Mouse (Mus musculus) layer of hippocampus, adult 11-12 months (tissue): Measurements from ENCODE around the gene Rcan3.

Source experiments
- DNase-seq: peaks from one replicate; pipeline ENCODE4 v3.0.0; 2022; ENCODE audit warnings: low spot score

The Rcan3 gene

DNA sequence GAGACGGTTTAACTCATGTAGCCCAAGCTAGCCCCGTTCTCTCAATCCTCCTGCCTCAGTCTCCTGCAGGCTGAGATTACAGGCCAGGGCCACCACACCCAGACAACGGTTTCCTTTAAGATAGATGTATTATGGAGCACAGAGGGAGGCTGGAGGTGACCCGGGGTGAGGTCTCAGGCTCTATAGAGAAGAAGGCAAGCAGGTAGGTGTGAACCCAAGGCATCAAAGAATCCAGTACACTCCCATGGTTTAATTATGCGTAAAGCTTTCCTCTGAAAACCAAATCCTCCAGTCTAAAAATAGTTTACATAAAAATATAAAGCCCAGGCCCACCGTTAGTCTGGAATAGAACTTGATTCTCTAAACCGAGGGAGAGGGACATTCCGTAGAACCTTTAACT, 20.2 kb downstream of the Rcan3 start:
- no peak for DNase-seq

DNA sequence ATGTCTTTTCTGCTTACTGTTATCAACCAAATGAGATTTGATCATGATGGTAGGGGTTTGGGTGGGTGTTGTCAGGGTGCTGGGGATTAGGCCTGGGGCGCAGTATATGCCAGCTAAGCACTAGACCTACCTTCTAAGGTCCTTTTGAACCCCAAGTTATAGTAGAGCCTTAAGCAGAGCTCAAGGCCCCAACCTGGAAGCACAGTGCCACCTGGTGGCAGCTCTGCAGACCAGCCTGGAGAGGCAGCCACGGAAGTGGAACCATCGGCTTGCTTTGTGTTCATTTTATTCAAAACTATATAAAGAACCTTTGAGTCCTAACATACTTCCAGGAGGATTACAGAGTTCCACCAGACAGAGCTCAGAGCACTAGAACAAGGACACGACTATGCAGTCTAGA, 22.0 kb downstream of the Rcan3 start:
- DNase-seq: peak; percentile 36

DNA sequence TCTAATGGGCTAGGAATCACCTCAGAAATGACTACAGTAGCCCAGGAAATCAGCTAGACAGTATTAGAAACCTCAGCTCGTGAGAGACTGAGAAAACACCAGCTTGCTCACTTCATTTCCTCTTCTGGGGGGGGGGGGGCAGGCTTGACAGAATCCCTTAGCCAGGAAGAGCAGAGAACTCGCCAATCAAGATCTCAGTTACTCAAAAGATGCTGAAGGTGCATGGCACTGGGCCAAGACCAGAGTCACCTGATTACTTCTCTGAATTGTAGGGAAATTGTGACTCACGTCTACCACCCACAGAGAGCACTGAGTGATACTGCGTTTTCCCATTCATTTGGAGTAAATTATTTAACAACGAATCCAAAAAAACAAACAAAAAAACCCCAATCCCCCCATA, 27.5 kb downstream of the Rcan3 start:
- DNase-seq: peak; percentile 33

DNA sequence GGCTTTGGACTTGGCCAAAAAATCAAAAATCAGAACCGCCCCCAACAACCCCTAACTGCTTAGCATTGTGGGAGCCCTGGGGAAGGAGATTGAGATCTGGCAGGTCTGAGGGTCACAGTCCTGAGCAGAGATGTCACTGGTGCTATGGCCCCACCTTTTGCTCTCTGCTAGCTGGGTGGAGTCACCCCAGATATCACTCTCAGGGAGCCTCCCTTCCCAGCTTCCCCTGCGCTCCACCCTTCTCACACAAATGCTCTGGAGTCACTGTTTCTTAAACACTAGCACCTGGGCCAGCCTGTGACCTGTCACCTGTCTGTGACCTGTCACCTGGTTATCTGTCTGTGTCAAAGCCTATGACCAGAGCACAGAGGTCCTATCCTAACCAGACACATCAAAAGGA, 28.7 kb downstream of the Rcan3 start:
- DNase-seq: no peak

DNA sequence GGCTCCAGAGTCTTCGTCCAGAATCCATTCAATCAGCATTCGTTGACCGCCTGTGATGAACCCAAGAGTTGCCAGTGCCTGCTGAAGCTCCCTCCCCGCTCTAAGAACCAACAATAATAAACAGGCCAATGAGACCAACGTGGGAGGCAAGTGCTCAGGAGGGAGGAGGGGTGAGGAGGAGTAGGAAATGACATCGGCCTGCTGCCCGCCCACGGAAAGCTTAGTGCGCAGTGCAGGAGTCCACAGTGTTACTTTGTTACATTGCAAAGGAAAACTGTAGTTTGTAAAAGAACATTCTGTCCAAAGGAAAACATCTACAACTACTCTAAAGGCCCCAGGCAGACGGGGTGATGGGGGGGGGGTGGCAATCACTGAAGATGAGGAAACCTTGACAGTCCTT, 29.6 kb downstream of the Rcan3 start:
- DNase-seq: no peak

DNA sequence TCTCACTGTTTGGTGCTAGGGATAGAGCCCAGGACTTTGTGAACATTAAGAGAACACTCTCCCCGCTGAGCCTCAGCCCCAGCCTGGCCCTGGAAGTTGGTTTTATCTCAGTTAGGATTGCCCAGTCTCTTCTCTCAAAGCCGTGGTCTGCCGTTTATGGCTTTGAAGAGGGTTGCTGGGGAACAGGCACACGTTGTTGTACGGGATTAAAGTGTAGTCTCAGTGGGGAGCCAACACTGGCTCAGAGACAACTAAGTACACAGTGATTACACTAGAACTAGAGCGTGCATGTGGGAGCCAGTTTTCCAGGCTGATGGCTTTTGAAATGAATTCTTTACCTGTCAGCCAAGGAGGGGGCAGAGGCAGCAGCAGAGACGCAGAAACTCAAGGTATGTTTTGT, 31.8 kb downstream of the Rcan3 start:
- no peak for DNase-seq

DNA sequence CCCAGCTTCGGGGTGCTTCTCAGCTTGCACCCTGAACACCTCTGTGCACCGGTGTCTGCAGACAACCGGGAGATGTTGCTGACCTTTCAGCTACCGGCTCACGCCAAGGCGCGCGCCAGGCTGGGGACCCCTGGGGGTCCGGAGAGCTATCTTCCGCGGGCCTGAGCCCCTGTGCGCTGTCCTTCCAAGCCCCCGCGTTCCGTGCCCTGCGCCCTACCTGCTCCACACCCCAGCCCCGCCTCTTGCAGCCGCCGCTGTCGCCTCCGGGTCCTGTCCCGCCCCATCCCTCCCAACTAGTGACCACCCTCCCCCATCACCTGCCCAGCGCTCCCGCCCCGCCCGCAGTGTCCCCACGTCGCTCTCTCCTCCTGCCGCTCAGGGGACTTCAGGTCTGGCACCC, 35.7 kb downstream of the Rcan3 start, which contains the start of gene Ncmap:
Gene Ncmap (minus strand): TSS at position 237 of the 400 bp plus-strand sequence.
- no peak for DNase-seq

DNA sequence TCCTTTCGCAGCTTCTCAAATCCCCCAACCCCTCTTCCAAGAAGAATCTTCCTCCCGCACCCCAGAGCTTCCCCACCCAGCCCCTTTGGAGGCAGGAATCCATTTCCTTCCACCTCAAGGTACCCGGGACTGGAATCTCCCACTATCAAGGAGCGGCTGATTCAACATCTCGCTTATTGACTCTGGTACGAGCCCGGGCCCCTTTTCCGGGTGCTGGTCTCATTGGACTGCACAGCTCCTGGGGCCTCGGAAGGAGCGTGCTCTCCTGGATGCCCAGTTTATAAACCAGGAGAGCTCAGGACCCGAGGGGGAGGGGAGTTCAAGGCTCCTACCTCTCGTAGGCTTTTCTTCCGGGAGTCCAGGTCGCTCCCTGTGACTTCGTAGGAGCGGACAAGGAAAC, 36.1 kb downstream of the Rcan3 start:
- DNase-seq: no peak

DNA sequence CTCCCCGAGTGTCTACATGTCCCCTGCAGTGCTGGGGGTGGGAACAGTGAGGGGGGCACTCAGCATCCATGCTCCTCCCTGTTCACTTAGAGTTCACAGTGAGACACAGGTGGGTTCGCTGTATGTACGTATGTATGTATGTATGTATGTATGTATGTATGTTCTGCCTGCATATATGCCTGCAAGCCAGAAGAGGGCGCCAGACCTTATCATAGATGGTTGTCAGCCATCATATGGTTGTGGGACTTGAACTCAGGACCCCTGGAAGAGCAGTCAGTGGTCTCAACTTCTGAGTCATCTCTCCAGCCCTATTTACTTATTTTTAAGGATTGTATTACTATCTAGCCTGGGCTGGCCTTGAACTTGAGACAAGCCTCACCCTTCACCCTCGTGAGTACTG, 37.4 kb downstream of the Rcan3 start:
- no peak for DNase-seq

DNA sequence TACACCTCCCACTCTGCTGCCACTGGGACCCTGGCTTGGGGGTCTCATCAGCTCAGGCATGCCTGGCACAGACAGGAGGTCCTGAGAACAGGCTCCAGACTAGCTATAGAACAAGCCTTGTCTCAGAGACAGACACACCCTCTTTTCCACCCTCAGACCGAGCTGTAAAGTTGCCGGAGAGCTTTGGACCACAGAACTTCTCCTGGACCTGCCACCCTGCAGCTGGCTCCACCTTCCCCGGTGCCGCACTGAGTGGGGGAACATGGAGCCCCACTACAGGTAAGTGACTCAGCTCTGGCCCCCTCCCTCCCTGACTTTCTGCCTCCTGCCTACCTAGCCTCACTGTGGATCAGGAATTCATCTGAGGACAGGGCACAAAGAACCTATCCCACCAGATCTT, 38.3 kb downstream of the Rcan3 start:
- DNase-seq: no peak

DNA sequence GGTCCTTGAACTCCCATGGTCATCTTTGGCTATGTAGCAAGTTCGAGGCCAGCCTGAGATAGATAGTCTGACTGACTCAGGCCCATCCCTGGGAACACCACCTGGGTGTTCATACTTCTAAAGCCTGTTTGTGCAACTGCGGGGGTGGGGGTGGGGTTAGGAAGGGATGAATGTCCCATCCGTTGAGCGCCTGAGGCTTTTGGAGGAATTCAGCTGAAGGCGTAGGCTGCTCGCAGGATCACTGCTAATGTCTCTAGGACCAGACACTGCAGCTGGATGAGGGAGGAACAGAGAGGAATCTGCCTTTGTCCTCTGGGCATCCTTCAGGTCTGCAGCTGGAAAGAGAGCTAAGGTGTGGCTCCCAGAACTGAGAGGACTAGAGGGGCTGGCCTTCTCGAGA, 39.0 kb downstream of the Rcan3 start:
- DNase-seq: no peak

DNA sequence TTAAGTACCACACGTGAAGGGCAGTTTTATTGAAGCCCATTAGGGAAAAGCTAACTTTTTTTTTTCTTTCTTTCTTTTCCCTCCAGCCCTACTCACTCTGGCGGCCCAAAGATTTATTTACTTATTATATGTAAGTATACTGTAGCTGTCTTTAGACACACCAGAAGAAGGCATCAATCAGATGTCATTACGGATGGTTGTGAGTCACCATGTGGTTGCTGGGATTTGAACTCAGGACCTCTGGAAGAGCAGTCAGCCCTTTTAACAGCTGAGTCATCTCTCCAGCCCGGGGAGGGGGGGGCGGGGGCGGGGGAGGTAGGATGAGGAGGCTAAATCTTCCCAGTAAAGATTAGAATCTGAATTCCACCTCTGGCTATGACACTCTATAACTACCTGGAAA, 40.3 kb downstream of the Rcan3 start:
- no peak for DNase-seq

DNA sequence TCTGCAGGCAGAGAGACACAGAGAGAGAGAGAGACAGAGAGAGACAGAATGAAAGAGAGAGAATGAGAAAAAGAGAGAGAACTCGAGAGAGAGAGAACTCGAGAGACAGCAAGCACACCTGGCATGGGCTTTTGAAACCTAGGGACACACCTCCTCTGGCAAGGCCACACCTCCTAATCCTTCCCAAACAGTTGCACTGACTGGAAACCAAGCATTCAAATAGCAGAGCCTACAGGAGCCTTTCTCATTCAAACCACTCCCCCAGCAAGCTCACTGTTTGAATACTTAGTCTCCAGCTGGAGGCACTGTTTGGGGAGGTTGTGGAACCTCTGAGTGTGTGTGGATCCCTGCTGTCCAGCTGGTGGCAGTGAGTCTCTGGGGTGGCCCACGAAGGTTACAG, 40.9 kb downstream of the Rcan3 start:
- DNase-seq: no peak

DNA sequence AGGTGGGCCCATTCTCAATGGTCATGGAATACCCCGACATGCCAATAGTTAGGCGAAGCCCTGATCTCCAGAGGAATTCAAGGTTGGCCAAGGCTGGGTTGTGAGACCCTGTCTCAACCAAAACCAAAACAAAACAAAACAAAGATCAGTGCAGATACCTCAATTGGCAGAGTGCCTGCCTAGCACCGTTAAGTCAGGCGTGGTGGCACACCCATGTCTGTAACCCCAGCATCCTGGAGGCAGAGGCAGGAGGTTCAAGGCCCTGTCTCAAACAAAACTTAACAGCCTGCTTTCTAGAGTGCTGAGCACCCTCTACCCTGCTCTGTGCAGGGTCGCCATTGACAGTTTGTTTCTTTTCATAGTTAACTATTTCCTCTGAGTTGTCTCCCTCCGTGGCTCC, 42.6 kb downstream of the Rcan3 start:
- DNase-seq: no peak

DNA sequence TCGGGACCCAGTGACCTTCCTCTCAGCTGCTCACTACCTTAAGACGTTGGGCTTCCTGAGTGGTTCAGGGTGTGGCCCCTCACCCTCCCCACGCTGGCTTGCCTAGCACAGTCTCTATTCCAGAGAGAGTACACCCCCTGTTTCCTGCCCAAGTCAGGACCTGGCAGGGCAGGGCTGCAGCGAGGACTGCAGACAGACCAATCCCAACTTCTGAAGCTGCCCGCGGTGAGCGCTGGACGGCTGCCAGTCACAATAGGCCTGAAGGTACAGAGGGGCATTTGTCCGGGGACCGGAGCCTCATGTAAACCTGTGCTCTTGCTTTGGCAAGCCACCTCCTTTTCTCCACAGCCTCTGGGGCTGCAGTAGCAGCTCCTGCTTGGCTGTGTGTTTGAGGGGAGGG, 48.0 kb downstream of the Rcan3 start:
- no peak for DNase-seq

DNA sequence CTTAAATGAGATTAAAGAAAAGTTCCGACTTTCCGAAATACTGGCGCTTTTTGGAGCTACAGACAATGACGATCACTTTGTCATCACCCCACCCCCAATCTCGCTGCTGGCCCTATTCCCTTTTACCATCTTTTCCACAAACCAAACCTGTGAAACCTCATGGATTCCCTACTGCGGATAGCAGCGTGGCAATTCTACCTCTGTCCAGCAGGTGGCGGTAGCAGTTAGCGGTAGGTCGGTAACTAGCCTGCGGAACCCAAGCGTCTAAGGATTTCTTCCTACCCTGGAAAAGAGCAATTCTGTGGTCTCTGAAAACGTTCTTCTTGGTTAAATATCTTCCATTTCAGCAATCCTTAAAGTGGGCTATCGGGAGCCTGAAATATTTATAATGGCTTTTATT, 51.3 kb downstream of the Rcan3 start:
- peak; percentile 70 for DNase-seq

DNA sequence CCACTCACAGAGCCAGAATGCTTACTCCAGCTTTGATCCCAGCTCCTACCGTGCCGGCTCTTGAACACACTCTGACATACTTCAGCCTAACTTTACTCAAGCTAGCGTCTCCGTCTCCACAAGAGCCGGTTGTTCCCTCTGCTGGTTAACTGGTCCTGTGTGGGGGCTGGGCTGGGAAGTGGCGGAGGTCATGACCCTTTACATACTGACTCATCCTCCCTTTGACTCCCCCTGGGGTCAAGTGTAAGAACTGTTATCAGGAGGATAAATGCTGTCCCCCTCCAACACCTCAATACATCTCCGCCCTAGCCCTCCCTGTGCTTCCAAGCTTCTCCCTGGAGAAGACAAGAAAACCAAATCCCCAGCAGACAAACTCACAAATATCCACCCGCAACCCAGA, 52.3 kb downstream of the Rcan3 start:
- DNase-seq: no peak

DNA sequence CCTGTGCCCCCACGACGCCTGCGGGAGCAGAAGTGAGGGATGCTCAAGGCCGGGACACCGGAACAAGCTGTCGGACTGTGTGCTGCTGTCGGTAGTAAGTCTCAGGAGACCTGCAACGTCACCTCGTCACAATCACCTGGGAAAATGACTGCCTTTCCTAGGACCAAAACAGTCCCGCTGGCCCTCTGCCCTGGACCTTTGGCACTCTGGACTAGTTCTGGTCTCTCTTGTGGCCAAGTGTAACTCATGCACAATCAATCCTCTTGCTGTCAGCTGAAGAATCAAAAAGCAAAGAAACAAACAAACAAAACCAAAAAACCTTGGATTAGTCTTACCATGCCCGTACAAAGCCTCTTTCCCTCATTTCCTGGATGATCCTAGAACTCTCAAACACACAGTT, 56.4 kb downstream of the Rcan3 start:
- no peak for DNase-seq

DNA sequence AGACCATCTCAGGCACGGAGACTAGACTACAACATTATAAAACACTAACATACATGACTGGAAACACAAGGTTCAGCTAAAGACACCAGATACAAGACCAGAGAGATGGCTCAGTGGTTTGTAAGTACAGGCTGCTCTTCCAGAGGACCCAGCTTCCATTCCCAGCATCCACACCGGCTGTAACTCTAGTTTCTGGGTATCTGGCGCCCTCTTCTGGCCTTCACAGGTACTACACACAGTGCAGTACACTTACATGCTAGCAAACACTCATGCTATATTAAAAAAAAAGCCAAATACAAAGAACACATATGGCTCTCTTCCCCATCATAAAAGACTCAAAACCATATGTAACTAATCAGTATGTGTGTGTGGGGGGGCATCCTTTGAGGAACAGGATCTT, 58.2 kb downstream of the Rcan3 start:
- no peak for DNase-seq

DNA sequence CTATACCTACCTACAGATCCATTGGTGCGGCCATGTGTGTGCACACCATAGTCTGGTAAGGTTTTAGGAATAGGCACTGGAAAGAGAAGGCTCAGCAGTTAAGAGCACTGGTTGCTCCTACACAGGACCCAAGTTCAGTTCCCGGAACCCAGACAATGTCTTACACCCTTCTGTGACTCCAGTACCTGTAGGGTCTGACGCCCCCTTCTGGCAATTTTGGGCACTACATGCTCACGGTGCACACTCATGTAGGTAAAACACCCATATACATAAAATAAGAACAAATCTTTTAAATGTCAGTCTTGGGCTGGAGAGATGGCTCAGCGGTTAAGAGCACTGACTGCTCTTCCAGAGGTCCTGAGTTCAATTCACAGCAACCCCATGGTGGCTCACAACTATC, 60.4 kb downstream of the Rcan3 start:
- no peak for DNase-seq

DNA sequence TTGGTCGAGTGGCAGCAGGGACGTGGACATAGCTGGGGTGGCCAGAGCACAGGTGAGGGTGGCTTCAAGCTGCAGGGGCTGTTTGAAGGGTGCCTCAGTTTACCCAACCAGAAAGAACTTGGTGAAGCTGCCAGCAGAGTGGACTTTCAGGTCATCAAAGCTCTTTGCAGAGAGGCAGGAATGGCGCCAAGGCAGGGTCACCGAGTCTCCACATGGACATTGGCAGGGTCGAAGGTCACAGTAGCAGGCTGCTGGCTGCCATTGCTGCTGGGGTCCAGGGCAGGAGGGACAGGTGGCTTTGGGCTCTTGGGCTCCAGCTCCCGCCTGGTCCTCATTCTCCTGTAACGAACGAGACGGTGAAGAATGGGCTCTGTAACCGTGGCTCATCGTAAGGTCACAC, 63.3 kb downstream of the Rcan3 start:
- no peak for DNase-seq

DNA sequence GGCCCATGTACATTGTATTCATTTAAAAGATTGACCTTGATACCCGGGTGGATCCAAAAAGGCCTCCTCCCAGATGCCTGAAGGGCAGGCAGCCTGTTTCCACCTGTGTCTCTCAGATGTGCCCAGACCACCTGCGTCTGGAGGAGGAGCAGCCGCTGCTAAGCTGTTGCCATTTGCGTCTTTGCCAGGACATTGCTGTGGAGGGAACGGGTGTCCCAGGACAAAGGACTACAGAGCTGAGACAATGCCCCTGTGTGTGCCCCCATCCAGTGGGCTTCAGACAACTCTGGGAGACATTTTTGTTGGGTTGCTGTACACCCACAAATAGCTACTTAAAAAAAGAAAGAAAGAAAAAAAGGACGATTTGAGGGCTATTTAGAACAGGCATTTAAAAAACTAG, 70.8 kb downstream of the Rcan3 start:
- peak; percentile 30 for DNase-seq
